ENCODE assay signal across 8 mouse cellular contexts in the genomic region with DNA sequence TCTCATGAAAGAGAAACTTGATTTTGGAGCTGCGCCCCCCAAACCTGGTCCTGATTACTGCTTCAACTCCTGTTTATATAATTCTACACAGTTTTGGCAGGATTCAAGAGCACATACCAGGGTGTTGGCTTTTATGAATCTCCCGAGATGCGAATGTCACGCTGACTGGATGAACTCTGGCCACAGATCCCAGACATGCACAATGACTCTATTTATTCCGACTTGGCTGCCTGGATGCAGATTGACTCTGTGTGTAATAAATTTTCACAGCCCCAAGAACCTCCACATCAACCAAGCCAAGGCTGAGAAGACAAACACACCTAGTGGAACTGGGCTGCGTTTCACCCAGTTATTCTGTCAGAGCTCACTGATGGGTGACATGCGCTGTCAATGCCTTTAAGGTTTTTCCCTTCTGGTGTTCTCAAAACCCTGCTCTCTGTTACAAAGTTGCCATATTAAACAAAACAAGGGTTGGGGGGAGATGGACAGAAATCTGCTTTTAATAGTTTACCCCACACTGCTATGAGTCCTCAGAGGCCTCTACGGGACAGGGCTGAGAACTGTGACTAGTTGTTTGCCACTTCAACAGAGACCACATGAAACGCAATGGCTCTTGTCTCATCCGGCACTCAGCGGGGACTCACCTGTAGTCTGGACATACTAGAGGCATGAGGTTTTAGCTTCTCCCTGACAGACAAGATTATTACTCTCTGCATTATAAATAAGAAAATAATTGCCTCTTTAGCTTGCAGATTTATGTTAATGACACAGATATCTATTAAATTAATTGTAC.
A peak's percentile ranks its signal among the peaks of the same experiment; 100 is the strongest.
DNase-seq lines count a peak whose midpoint lies in the region; ATAC-seq lines count a peak whose summit lies in the region.
"Had no signal": no experiment of that assay in that cellular context is flagged by ENCODE, and none has a peak within 500 bp of the region (broad histone marks: within the 10 kb centered on the region; RNA-seq: fewer than 3 reads in every experiment).

No protein-coding gene starts in this region.

- peaks cover 16% of the 10 kb centered on the region; the same call in 1 of the 2 replicates for H3K36me3 ChIP-seq in kidney, embryonic 15.5 days
- peaks cover 10% of the 10 kb centered on the region for H3K36me3 ChIP-seq in hindbrain, embryonic 12.5 days
- H3K36me3 ChIP-seq in midbrain, embryonic 16.5 days (ENCODE audit: control insufficient read depth, insufficient read depth, low read length): no peaks in the 10 kb centered on the region

- H3K27me3 ChIP-seq in kidney, embryonic 15.5 days: no peaks in the 10 kb centered on the region
- no peaks in the 10 kb centered on the region for H3K27me3 ChIP-seq in hindbrain, embryonic 12.5 days
- no peaks in the 10 kb centered on the region for H3K27me3 ChIP-seq in midbrain, embryonic 16.5 days (ENCODE audit: control insufficient read depth, insufficient read depth, low read depth, low read length)

- no peak; the same call in 1 of the 2 replicates for ATAC-seq in kidney, embryonic 15.5 days (replicated peaks; ENCODE audit: low FRiP score)
- ATAC-seq in hindbrain, embryonic 12.5 days (ENCODE audit: low FRiP score): peak; percentile 66
- ATAC-seq in midbrain, embryonic 16.5 days: peak; percentile 62; the same call in 1 of the 2 replicates

- H3K4me2 ChIP-seq in kidney, embryonic 15.5 days: no peak overlapping the region
- no peak overlapping the region for H3K4me2 ChIP-seq in hindbrain, embryonic 12.5 days (replicated peaks)
- no peak overlapping the region for H3K4me2 ChIP-seq in midbrain, embryonic 16.5 days (ENCODE audit: low read length)

- no peaks in the 10 kb centered on the region for H3K9me3 ChIP-seq in kidney, embryonic 15.5 days (replicated peaks)
- no peaks in the 10 kb centered on the region for H3K9me3 ChIP-seq in hindbrain, embryonic 12.5 days (replicated peaks)
- H3K9me3 ChIP-seq in midbrain, embryonic 16.5 days (replicated peaks; ENCODE audit: control insufficient read depth, low read length, poor library complexity, severe bottlenecking): no peaks in the 10 kb centered on the region

- no peak overlapping the region for H3K9ac ChIP-seq in kidney, embryonic 15.5 days
- H3K9ac ChIP-seq in hindbrain, embryonic 12.5 days: no peak overlapping the region
- H3K9ac ChIP-seq in midbrain, embryonic 16.5 days (ENCODE audit: low read depth, low read length): no peak overlapping the region
- H3K9ac ChIP-seq: liver, embryonic 14.5 days had no signal

- no peak overlapping the region for H3K4me3 ChIP-seq in kidney, embryonic 15.5 days (replicated peaks)
- H3K4me3 ChIP-seq in hindbrain, embryonic 12.5 days: no peak overlapping the region
- no peak overlapping the region for H3K4me3 ChIP-seq in midbrain, embryonic 16.5 days (ENCODE audit: low read depth, low read length)

- 59% methylated on average over 11 of the region's 11 CpGs for WGBS in kidney, embryonic 15.5 days
- WGBS in hindbrain, embryonic 12.5 days: 51% methylated on average over 11 of the region's 11 CpGs
- WGBS in midbrain, embryonic 16.5 days: 42% methylated on average over 11 of the region's 11 CpGs

- no peak overlapping the region for H3K27ac ChIP-seq in kidney, embryonic 15.5 days
- peak overlapping the region; percentile 64 for H3K27ac ChIP-seq in hindbrain, embryonic 12.5 days
- no peak overlapping the region for H3K27ac ChIP-seq in midbrain, embryonic 16.5 days (ENCODE audit: low read length)
- H3K27ac ChIP-seq: liver, embryonic 14.5 days had no signal

- peaks cover 6% of the 10 kb centered on the region for H3K4me1 ChIP-seq in kidney, embryonic 15.5 days
- H3K4me1 ChIP-seq in hindbrain, embryonic 12.5 days: peaks cover 31% of the 10 kb centered on the region
- peaks cover 10% of the 10 kb centered on the region for H3K4me1 ChIP-seq in midbrain, embryonic 16.5 days (ENCODE audit: control insufficient read depth, insufficient read depth, low read length)

- peak; percentile 48 for DNase-seq in kidney, postnatal 14 days
- DNase-seq in fat pad, adult 2 months (ENCODE audit: extremely low read depth, low read depth, low spot score): peak; percentile 42
- DNase-seq in left cerebral cortex, adult 11 months (ENCODE audit: low spot score): no peak
- no peak for DNase-seq in layer of hippocampus, postnatal 10 days (ENCODE audit: low spot score in 2 of 2)

Comparison
In these comparisons a context has a peak if more than half of its experiments do, and no peak if none do; other contexts are left out.
1. DNase-seq: peak in kidney, postnatal 14 days (single experiment) and fat pad, adult 2 months (single experiment); none in left cerebral cortex, adult 11 months (single experiment) and layer of hippocampus, postnatal 10 days (0 of 2).